In genomic region chr6:137138822-137139221, GRCm38 (mm10) we compare ENCODE assay signal across 10 mouse cellular contexts. TPM values are rescaled to one million over a fixed set of nuclear protein-coding genes. Genes with fewer than 3 reads are reported as not detected.
"Had no signal": no experiment of that assay in that cellular context is flagged by ENCODE, and none has a peak within 500 bp of the region (broad histone marks: within the 10 kb centered on the region; RNA-seq: fewer than 3 reads in every experiment).

No protein-coding gene starts in this region.

- H3K27me3 ChIP-seq: intestine, embryonic 15.5 days; lung, embryonic 15.5 days; midbrain, embryonic 12.5 days; neural tube, embryonic 15.5 days had no signal

- H3K4me3 ChIP-seq: intestine, embryonic 15.5 days; left cerebral cortex, adult 2 months; limb, embryonic 10.5 days; lung, embryonic 15.5 days; midbrain, embryonic 12.5 days; neural tube, embryonic 15.5 days had no signal

- H3K4me2 ChIP-seq: intestine, embryonic 15.5 days; liver, embryonic 11.5 days; lung, embryonic 15.5 days; midbrain, embryonic 12.5 days; neural tube, embryonic 15.5 days had no signal

- H3K27ac ChIP-seq: intestine, embryonic 15.5 days; left cerebral cortex, adult 2 months; limb, embryonic 10.5 days; lung, embryonic 15.5 days; midbrain, embryonic 12.5 days; neural tube, embryonic 15.5 days had no signal

- H3K9ac ChIP-seq: intestine, embryonic 15.5 days; lung, embryonic 15.5 days; midbrain, embryonic 12.5 days; neural tube, embryonic 15.5 days had no signal

- H3K36me3 ChIP-seq: intestine, embryonic 15.5 days; limb, embryonic 10.5 days; lung, embryonic 15.5 days; midbrain, embryonic 12.5 days; neural tube, embryonic 15.5 days had no signal

- DNase-seq: thymus, postnatal 4 days had no signal

- ATAC-seq: intestine, embryonic 15.5 days; midbrain, embryonic 16.5 days had no signal

- H3K9me3 ChIP-seq: intestine, embryonic 15.5 days; limb, embryonic 10.5 days; lung, embryonic 15.5 days; midbrain, embryonic 12.5 days; neural tube, embryonic 15.5 days had no signal

RNA-seq across cellular contexts. Expression of gene Rerg, which starts 31.5 kb away (rescaled TPM):
- total RNA-seq: megakaryocyte-erythroid progenitor cell, adult 5-6 weeks had no signal
